Mouse (Mus musculus): ENCODE results near the gene Prkab2.

- TF ChIP-seq CTCF (IDR thresholded peaks at IDR 0.05; ENCODE audit: borderline replicate concordance, control insufficient read depth, extremely low read depth, insufficient read depth, low read length, poor library complexity) = no peak
- TF ChIP-seq POLR2A (IDR thresholded peaks at IDR 0.05; ENCODE audit: control insufficient read depth, extremely low read depth, insufficient read depth, low read length, poor library complexity) = no peak
Measured at GRCm38 (mm10) chr3:97689289-97689688, 31.3 kb downstream of the Prkab2 start.

Measured in thymus, adult 2 months (tissue).